In the genomic region with DNA sequence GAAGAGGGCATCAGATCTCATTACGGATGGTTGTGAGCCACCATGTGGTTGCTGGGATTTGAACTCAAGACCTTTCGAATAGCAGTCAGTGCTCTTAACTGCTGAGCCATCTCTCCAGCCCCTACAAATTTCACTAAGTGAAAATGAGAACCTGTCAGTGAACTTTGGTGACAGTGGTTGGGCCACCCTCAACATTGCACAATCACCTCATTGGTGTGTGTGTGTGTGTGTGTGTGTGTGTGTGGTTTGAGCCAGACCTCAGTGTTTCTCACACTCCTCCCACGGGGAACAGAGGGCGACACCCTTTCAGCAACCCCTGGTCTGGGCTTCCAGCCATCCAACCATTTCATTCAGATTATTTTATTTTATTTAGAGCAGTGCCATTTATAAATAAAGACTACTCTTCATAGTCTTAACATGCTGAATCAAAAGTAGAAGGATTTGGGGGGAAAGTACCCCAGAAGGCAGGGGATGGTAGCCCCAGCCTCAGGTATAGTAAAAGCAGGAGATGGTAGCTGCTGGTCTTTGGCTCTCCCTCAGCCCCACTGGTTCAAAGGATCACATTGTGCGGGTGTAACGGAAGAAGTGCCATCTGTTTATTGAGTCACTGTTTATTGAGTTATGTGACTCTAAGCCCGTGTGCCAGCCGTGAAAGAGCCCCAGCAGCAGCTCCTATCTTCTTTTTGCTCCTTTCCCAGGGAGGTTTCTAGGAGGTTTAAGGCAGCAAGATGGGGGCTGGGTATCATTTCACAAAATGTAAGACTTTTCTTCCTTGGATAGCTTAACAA, we compare ENCODE assay signal across 9 mouse cellular contexts. TPM values are rescaled to one million over a fixed set of nuclear protein-coding genes. Genes with fewer than 3 reads are reported as not detected.
DNase-seq lines count a peak whose midpoint lies in the region; ATAC-seq and TF ChIP-seq lines count a peak whose summit lies in the region.
"Had no signal": no experiment of that assay in that cellular context is flagged by ENCODE, and none has a peak within 500 bp of the region (broad histone marks: within the 10 kb centered on the region; RNA-seq: fewer than 3 reads in every experiment).

No protein-coding gene starts in this region.

- 0 out of 2 replicates have a peak, but pooled peaks cover 3% of the 10 kb centered on the region for H3K36me3 ChIP-seq in forebrain, embryonic 14.5 days (ENCODE audit: control insufficient read depth, insufficient read depth, low read length)
- H3K36me3 ChIP-seq in forebrain, embryonic 12.5 days (replicated peaks) = no peaks in the 10 kb centered on the region; the same call in 1 of the 2 replicates
- H3K36me3 ChIP-seq in limb, embryonic 10.5 days = 0 out of 2 replicates have a peak, but pooled peaks cover 2% of the 10 kb centered on the region

- H3K9ac ChIP-seq in forebrain, embryonic 14.5 days (ENCODE audit: low read length) = no peak overlapping the region
- no peak overlapping the region for H3K9ac ChIP-seq in forebrain, embryonic 12.5 days

- ATAC-seq in forebrain, embryonic 14.5 days = no peak
- no peak for ATAC-seq in forebrain, embryonic 12.5 days (ENCODE audit: low FRiP score)

- DNase-seq in forebrain, embryonic 14.5 days (ENCODE audit: low spot score) = peak; percentile 22
- DNase-seq in lung, adult 18-20 months = peak; percentile 53 to 63
- no peak for DNase-seq in lung, adult 2 months
- no peak for DNase-seq in limb, embryonic 10.5 days (ENCODE audit: low spot score)
- DNase-seq in natural killer cell, adult 2 months (ENCODE audit: low spot score in 2 of 2) = peak; percentile 13 to 43
- no peak for DNase-seq in spleen, postnatal 14 days (ENCODE audit: low spot score in 2 of 2)
- no peak for DNase-seq in ovary, postnatal 36 days (ENCODE audit: low spot score)
- DNase-seq: kidney, adult 9 months had no signal

- TF ChIP-seq CTCF in lung, adult 2 months (IDR thresholded peaks at IDR 0.05; ENCODE audit: insufficient read depth, low read length) = no peak

- H3K27me3 ChIP-seq in forebrain, embryonic 14.5 days (replicated peaks; ENCODE audit: control insufficient read depth, insufficient read depth, low read length) = no peaks in the 10 kb centered on the region
- H3K27me3 ChIP-seq in forebrain, embryonic 12.5 days = no peaks in the 10 kb centered on the region
- no peaks in the 10 kb centered on the region for H3K27me3 ChIP-seq in limb, embryonic 10.5 days (ENCODE audit: low read depth, poor library complexity, severe bottlenecking)

- 56% methylated on average over 8 of the region's 8 CpGs for WGBS in forebrain, embryonic 14.5 days
- 63% methylated on average over 8 of the region's 8 CpGs for WGBS in forebrain, embryonic 12.5 days
- 31% methylated on average over 8 of the region's 8 CpGs for WGBS in lung, adult 2 months
- WGBS in limb, embryonic 10.5 days = 61% methylated on average over 8 of the region's 8 CpGs

- no peaks in the 10 kb centered on the region for H3K9me3 ChIP-seq in forebrain, embryonic 14.5 days (replicated peaks; ENCODE audit: control insufficient read depth, low read length)
- H3K9me3 ChIP-seq in forebrain, embryonic 12.5 days = no peaks in the 10 kb centered on the region
- H3K9me3 ChIP-seq in limb, embryonic 10.5 days (replicated peaks) = no peaks in the 10 kb centered on the region

- TF ChIP-seq POLR2A in lung, adult 2 months (IDR thresholded peaks at IDR 0.05; ENCODE audit: borderline replicate concordance, extremely low read depth, low read depth, low read length) = no peak

- H3K4me3 ChIP-seq in forebrain, embryonic 14.5 days (ENCODE audit: low read depth, low read length) = no peak overlapping the region
- H3K4me3 ChIP-seq in forebrain, embryonic 12.5 days (replicated peaks) = no peak overlapping the region
- no peak overlapping the region for H3K4me3 ChIP-seq in lung, adult 2 months (replicated peaks; ENCODE audit: extremely low read depth, low read depth, low read length)
- no peak overlapping the region for H3K4me3 ChIP-seq in limb, embryonic 10.5 days

- no peak overlapping the region for H3K4me2 ChIP-seq in forebrain, embryonic 14.5 days (ENCODE audit: low read length)
- no peak overlapping the region for H3K4me2 ChIP-seq in forebrain, embryonic 12.5 days

- no peak overlapping the region for H3K27ac ChIP-seq in forebrain, embryonic 14.5 days (ENCODE audit: low read depth, low read length)
- H3K27ac ChIP-seq in forebrain, embryonic 12.5 days = no peak overlapping the region
- 0 out of 2 replicates have a peak overlapping the region, but pooled peaks have one; percentile 25 for H3K27ac ChIP-seq in limb, embryonic 10.5 days

- no peaks in the 10 kb centered on the region for H3K4me1 ChIP-seq in forebrain, embryonic 14.5 days (ENCODE audit: control insufficient read depth, insufficient read depth, low read length)
- peaks cover 3% of the 10 kb centered on the region; the same call in 1 of the 2 replicates for H3K4me1 ChIP-seq in forebrain, embryonic 12.5 days
- peaks cover 2% of the 10 kb centered on the region; the same call in 1 of the 2 replicates for H3K4me1 ChIP-seq in lung, adult 2 months (ENCODE audit: control insufficient read depth, insufficient read depth, low read length)
- peaks cover 11% of the 10 kb centered on the region for H3K4me1 ChIP-seq in limb, embryonic 10.5 days

RNA-seq across cellular contexts. Expression of a gene that starts 2.5 kb away (rescaled TPM):
- not detected in 2 replicates for polyA plus RNA-seq in forebrain, embryonic 14.5 days (2014; fragmentation: Nextera tagmentation; extraction: Ambion mirVana)
- not detected in 2 replicates for polyA plus RNA-seq in forebrain, embryonic 12.5 days (2016; fragmentation: Nextera tagmentation; extraction: Ambion mirVana)
- polyA plus RNA-seq in lung, adult 2 months (2012; rRNA removed) = not detected in 2 replicates
- not detected in 2 replicates for polyA plus RNA-seq in limb, embryonic 10.5 days (2016; fragmentation: Nextera tagmentation; extraction: Ambion mirVana)

RNA-seq across cellular contexts. Expression of a gene that starts 22.3 kb away (rescaled TPM):
- 7.8 and 9.3 TPM in 2 replicates for polyA plus RNA-seq in forebrain, embryonic 14.5 days (2014; fragmentation: Nextera tagmentation; extraction: Ambion mirVana)
- polyA plus RNA-seq in forebrain, embryonic 12.5 days (2016; fragmentation: Nextera tagmentation; extraction: Ambion mirVana) = 12.3 and 13.5 TPM in 2 replicates
- 5.2 and 5.6 TPM in 2 replicates for polyA plus RNA-seq in lung, adult 2 months (2012; rRNA removed)
- polyA plus RNA-seq in limb, embryonic 10.5 days (2016; fragmentation: Nextera tagmentation; extraction: Ambion mirVana) = 11.2 and 11.9 TPM in 2 replicates

RNA-seq across cellular contexts. Expression of a gene that starts 27.6 kb away (rescaled TPM):
- polyA plus RNA-seq in forebrain, embryonic 14.5 days (2014; fragmentation: Nextera tagmentation; extraction: Ambion mirVana) = 7.4 and 8.2 TPM in 2 replicates
- polyA plus RNA-seq in forebrain, embryonic 12.5 days (2016; fragmentation: Nextera tagmentation; extraction: Ambion mirVana) = 13.2 and 13.8 TPM in 2 replicates
- polyA plus RNA-seq in lung, adult 2 months (2012; rRNA removed) = 1.9 and 3.9 TPM in 2 replicates
- 11.7 and 12.1 TPM in 2 replicates for polyA plus RNA-seq in limb, embryonic 10.5 days (2016; fragmentation: Nextera tagmentation; extraction: Ambion mirVana)

Comparison
In these comparisons a context has a peak if more than half of its experiments do, and no peak if none do; other contexts are left out.
1. DNase-seq: peak in forebrain, embryonic 14.5 days (single experiment), lung, adult 18-20 months (2 of 2) and natural killer cell, adult 2 months (2 of 2); none in lung, adult 2 months (single experiment), limb, embryonic 10.5 days (single experiment), spleen, postnatal 14 days (0 of 2) and ovary, postnatal 36 days (single experiment).